Comparison of ENCODE assay signal across 14 mouse cellular contexts in genomic region chr13:105443339-105443738, GRCm38 (mm10). TPM values are rescaled to one million over a fixed set of nuclear protein-coding genes. Genes with fewer than 3 reads are reported as not detected.
DNase-seq lines count a peak whose midpoint lies in the region; ATAC-seq and TF ChIP-seq lines count a peak whose summit lies in the region.
"Had no signal": no experiment of that assay in that cellular context is flagged by ENCODE, and none has a peak within 500 bp of the region (broad histone marks: within the 10 kb centered on the region; RNA-seq: fewer than 3 reads in every experiment).

Gene Htr1a (plus strand): TSS chr13:105443639.

- no peaks in the 10 kb centered on the region for H3K9me3 ChIP-seq in embryonic facial prominence, embryonic 14.5 days (ENCODE audit: control insufficient read depth, low read length)
- no peaks in the 10 kb centered on the region for H3K9me3 ChIP-seq in hindbrain, embryonic 16.5 days (ENCODE audit: control insufficient read depth, low read length)
- no peaks in the 10 kb centered on the region for H3K9me3 ChIP-seq in midbrain, embryonic 16.5 days (replicated peaks; ENCODE audit: control insufficient read depth, low read length, poor library complexity, severe bottlenecking)
- H3K9me3 ChIP-seq in liver, embryonic 12.5 days (replicated peaks): no peaks in the 10 kb centered on the region

- H3K4me2 ChIP-seq in embryonic facial prominence, embryonic 14.5 days (ENCODE audit: low read depth, low read length): peak within 1 kb of the TSS; percentile 31
- peak within 1 kb of the TSS; percentile 93 for H3K4me2 ChIP-seq in hindbrain, embryonic 16.5 days (ENCODE audit: low read length)
- peak within 1 kb of the TSS; percentile 89 for H3K4me2 ChIP-seq in midbrain, embryonic 16.5 days (ENCODE audit: low read length)
- no peak within 1 kb of the TSS for H3K4me2 ChIP-seq in liver, embryonic 12.5 days

- H3K9ac ChIP-seq in embryonic facial prominence, embryonic 14.5 days (ENCODE audit: low read depth, low read length): no peak within 1 kb of the TSS
- peak within 1 kb of the TSS; percentile 62 for H3K9ac ChIP-seq in hindbrain, embryonic 16.5 days (ENCODE audit: low read depth, low read length)
- H3K9ac ChIP-seq in midbrain, embryonic 16.5 days (ENCODE audit: low read depth, low read length): peak within 1 kb of the TSS; percentile 53
- H3K9ac ChIP-seq in liver, embryonic 12.5 days: no peak within 1 kb of the TSS
- H3K9ac ChIP-seq: liver, postnatal 0 days had no signal

- no peaks in the 10 kb centered on the region for H3K4me1 ChIP-seq in embryonic facial prominence, embryonic 14.5 days (ENCODE audit: control insufficient read depth, insufficient read depth, low read length)
- peaks cover 4% of the 10 kb centered on the region; the same call in 1 of the 2 replicates for H3K4me1 ChIP-seq in hindbrain, embryonic 16.5 days (ENCODE audit: control insufficient read depth, insufficient read depth, low read depth, low read length)
- H3K4me1 ChIP-seq in midbrain, embryonic 16.5 days (ENCODE audit: control insufficient read depth, insufficient read depth, low read length): peaks cover 4% of the 10 kb centered on the region
- H3K4me1 ChIP-seq in liver, embryonic 12.5 days: no peaks in the 10 kb centered on the region

- WGBS in embryonic facial prominence, embryonic 14.5 days: 5% methylated on average over 8 of the region's 8 CpGs
- WGBS in hindbrain, embryonic 16.5 days: 4% methylated on average over 8 of the region's 8 CpGs
- 5% methylated on average over 8 of the region's 8 CpGs for WGBS in midbrain, embryonic 16.5 days
- WGBS in liver, embryonic 12.5 days (ENCODE audit: insufficient replicate concordance): 12% methylated on average over 8 of the region's 8 CpGs

- peak within 1 kb of the TSS; percentile 64 for H3K4me3 ChIP-seq in left cerebral cortex, adult 2 months
- H3K4me3 ChIP-seq in embryonic facial prominence, embryonic 14.5 days (ENCODE audit: low read depth, low read length): peak within 1 kb of the TSS; percentile 10; the same call in 1 of the 2 replicates
- H3K4me3 ChIP-seq in hindbrain, embryonic 16.5 days (ENCODE audit: low read length): peak within 1 kb of the TSS; percentile 59
- H3K4me3 ChIP-seq in midbrain, embryonic 16.5 days (ENCODE audit: low read depth, low read length): peak within 1 kb of the TSS; percentile 50
- no peak within 1 kb of the TSS for H3K4me3 ChIP-seq in liver, embryonic 12.5 days
- H3K4me3 ChIP-seq: myocyte had no signal

- peak within 1 kb of the TSS; percentile 30 for H3K27ac ChIP-seq in left cerebral cortex, adult 2 months
- H3K27ac ChIP-seq in embryonic facial prominence, embryonic 14.5 days (replicated peaks; ENCODE audit: low read depth, low read length): no peak within 1 kb of the TSS
- H3K27ac ChIP-seq in hindbrain, embryonic 16.5 days (ENCODE audit: low read depth, low read length): no peak within 1 kb of the TSS
- no peak within 1 kb of the TSS for H3K27ac ChIP-seq in midbrain, embryonic 16.5 days (ENCODE audit: low read length)
- H3K27ac ChIP-seq in liver, embryonic 12.5 days: no peak within 1 kb of the TSS

- no peak for TF ChIP-seq CTCF in left cerebral cortex, adult 2 months (IDR thresholded peaks at IDR 0.05)

- H3K36me3 ChIP-seq in embryonic facial prominence, embryonic 14.5 days (ENCODE audit: control insufficient read depth, insufficient read depth, low read length): no peaks in the 10 kb centered on the region
- no peaks in the 10 kb centered on the region for H3K36me3 ChIP-seq in hindbrain, embryonic 16.5 days (ENCODE audit: control insufficient read depth, insufficient read depth, low read length)
- no peaks in the 10 kb centered on the region for H3K36me3 ChIP-seq in midbrain, embryonic 16.5 days (ENCODE audit: control insufficient read depth, insufficient read depth, low read length)
- no peaks in the 10 kb centered on the region for H3K36me3 ChIP-seq in liver, embryonic 12.5 days

- DNase-seq in left cerebral cortex, adult 2 months (ENCODE audit: extremely low spot score in 1 of 2, low spot score in 2 of 2): peak; percentile 12
- no peak for DNase-seq in left cerebral cortex, adult 18-20 months (ENCODE audit: low spot score in 2 of 2)
- no peak for DNase-seq in embryonic facial prominence, embryonic 14.5 days (ENCODE audit: low spot score)
- no peak for DNase-seq in spleen, postnatal 14 days (ENCODE audit: low spot score in 2 of 2)
- DNase-seq in cerebellum, adult 11-12 months: no peak
- DNase-seq: cerebellum, adult 11 months had no signal

- intact Hi-C loops in left cerebral cortex, adult 2 months (cut with DNase I): loop anchor here (2.0 to 10.0 kb wide), 3 partner anchors 721 to 1475 kb away; no protein-coding TSS in a partner anchor

- ATAC-seq in embryonic facial prominence, embryonic 14.5 days (ENCODE audit: low read depth): no peak
- ATAC-seq in hindbrain, embryonic 16.5 days: no peak
- ATAC-seq in midbrain, embryonic 16.5 days: no peak
- ATAC-seq in liver, embryonic 12.5 days: no peak
- ATAC-seq: liver, postnatal 0 days had no signal

- H3K27me3 ChIP-seq in embryonic facial prominence, embryonic 14.5 days (replicated peaks; ENCODE audit: control insufficient read depth, insufficient read depth, low read length): peaks cover 48% of the 10 kb centered on the region
- H3K27me3 ChIP-seq in hindbrain, embryonic 16.5 days (replicated peaks; ENCODE audit: control insufficient read depth, insufficient read depth, low read length): peaks cover 13% of the 10 kb centered on the region
- peaks cover 16% of the 10 kb centered on the region for H3K27me3 ChIP-seq in midbrain, embryonic 16.5 days (ENCODE audit: control insufficient read depth, insufficient read depth, low read depth, low read length)
- H3K27me3 ChIP-seq in liver, embryonic 12.5 days (replicated peaks): peaks cover 43% of the 10 kb centered on the region

RNA-seq across cellular contexts. Expression of gene Htr1a, which starts in this region (rescaled TPM):
- total RNA-seq in left cerebral cortex, adult 2 months (2021): 10 to 100 TPM; 11.6 to 11.7 TPM
- 10 to 100 TPM in 1 of 2 experiments, 1 to 10 TPM in 1; 9.4 to 10.8 TPM for total RNA-seq in left cerebral cortex, adult 18-20 months (2021)
- polyA plus RNA-seq in embryonic facial prominence, embryonic 14.5 days (2014; fragmentation: Nextera tagmentation; extraction: Ambion mirVana): 0.14 and 0.18 TPM in 2 replicates
- polyA plus RNA-seq in hindbrain, embryonic 16.5 days (2015; fragmentation: Nextera tagmentation; extraction: Ambion mirVana): 6.0 and 6.1 TPM in 2 replicates
- polyA plus RNA-seq in midbrain, embryonic 16.5 days (2015; fragmentation: Nextera tagmentation; extraction: Ambion mirVana): 3.9 and 5.0 TPM in 2 replicates
- polyA plus RNA-seq in liver, embryonic 12.5 days (2016; fragmentation: Nextera tagmentation; extraction: Ambion mirVana): not detected in 2 replicates
- polyA plus RNA-seq: heart, embryonic 14.5 days; kidney, embryonic 16.5 days; liver, postnatal 0 days; myocyte; small intestine, adult 2 months had no signal

Comparison
In these comparisons a context has a peak if more than half of its experiments do, and no peak if none do; other contexts are left out.
1. DNase-seq: peak in left cerebral cortex, adult 2 months (2 of 2); none in left cerebral cortex, adult 18-20 months (0 of 2), embryonic facial prominence, embryonic 14.5 days (single experiment), spleen, postnatal 14 days (0 of 2) and cerebellum, adult 11-12 months (single experiment).
2. H3K9ac ChIP-seq: peak in hindbrain, embryonic 16.5 days (single experiment) and midbrain, embryonic 16.5 days (single experiment); none in embryonic facial prominence, embryonic 14.5 days (single experiment) and liver, embryonic 12.5 days (single experiment).